Comparison of ENCODE assay signal across 13 mouse cellular contexts in genomic region chr11:34494682-34495081, GRCm38 (mm10).
"Had no signal": no experiment of that assay in that cellular context is flagged by ENCODE, and none has a peak within 500 bp of the region (broad histone marks: within the 10 kb centered on the region; RNA-seq: fewer than 3 reads in every experiment).

No protein-coding gene starts in this region.

- DNase-seq: kidney, adult 9 months; kidney, postnatal 36 days; layer of hippocampus, adult 9-11 months; lung, adult 2 months; lung, postnatal 36 days; midbrain, embryonic 14.5 days; right cerebral cortex, adult 18-20 months; right cerebral cortex, postnatal 25 days; thymus, postnatal 4 days had no signal

- H3K9me3 ChIP-seq: limb, embryonic 10.5 days; liver, embryonic 15.5 days; midbrain, embryonic 10.5 days had no signal

- H3K4me1 ChIP-seq: limb, embryonic 10.5 days had no signal

- H3K4me3 ChIP-seq: limb, embryonic 10.5 days; liver, embryonic 15.5 days; midbrain, embryonic 10.5 days; myocyte had no signal

- H3K27me3 ChIP-seq: liver, embryonic 15.5 days had no signal

- H3K36me3 ChIP-seq: limb, embryonic 10.5 days; liver, embryonic 15.5 days; midbrain, embryonic 10.5 days had no signal
